Mouse (Mus musculus): Measurements from ENCODE around the gene Ube2e2.

Gene Ube2e2

DNA sequence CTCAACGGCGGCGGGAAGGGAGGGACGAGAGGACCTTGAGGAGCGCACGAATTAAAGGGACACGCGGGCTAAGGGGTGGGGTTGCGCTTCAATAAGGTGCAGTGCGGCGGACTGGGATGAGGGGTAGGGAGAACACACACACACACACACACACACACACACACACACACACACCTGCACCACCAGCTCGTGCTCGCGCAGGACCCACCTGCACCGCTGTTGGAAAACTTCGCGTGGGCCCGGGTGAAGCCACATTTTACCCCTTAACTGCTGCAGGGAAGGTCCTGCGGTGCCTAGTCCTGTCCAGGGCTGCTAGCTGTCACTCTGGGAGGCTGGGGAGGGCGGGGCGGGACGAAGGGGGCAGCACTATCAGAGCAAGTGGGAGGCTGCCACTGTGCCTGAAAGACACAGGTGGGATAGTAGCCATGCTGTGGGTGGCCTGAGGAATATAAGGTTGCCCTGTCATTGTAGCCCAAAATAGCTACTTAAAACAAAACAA lies at the start of gene Ube2e2:
Ube2e2 (minus strand) TSS at position 321 of the 499 bp plus-strand sequence.
- DNase-seq = no peak

- DNase-seq = no peak
Measured at GRCm38 (mm10) chr14:18940068-18940467, 46.0 kb upstream of the Ube2e2 start.

DNA sequence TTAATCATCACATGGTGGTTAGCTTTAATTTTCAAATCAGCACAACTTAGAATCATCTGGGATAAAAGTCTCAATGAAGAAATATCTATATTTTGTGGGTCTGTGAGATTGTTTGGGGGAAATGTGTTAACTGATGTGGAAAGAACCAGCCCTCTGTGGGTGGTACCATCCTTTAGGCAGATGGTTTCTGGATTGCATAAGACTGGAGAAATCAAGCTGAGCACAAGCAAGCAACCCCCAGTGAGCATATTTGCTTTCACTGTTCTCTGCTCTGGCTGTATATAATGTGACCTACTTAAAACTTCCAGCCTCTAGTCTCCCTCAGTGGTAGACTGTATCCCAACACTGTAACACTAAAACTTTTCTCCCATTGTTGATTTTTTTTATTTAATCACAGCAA lies 9.5 kb upstream of the Ube2e2 start:
- DNase-seq = no peak

DNA sequence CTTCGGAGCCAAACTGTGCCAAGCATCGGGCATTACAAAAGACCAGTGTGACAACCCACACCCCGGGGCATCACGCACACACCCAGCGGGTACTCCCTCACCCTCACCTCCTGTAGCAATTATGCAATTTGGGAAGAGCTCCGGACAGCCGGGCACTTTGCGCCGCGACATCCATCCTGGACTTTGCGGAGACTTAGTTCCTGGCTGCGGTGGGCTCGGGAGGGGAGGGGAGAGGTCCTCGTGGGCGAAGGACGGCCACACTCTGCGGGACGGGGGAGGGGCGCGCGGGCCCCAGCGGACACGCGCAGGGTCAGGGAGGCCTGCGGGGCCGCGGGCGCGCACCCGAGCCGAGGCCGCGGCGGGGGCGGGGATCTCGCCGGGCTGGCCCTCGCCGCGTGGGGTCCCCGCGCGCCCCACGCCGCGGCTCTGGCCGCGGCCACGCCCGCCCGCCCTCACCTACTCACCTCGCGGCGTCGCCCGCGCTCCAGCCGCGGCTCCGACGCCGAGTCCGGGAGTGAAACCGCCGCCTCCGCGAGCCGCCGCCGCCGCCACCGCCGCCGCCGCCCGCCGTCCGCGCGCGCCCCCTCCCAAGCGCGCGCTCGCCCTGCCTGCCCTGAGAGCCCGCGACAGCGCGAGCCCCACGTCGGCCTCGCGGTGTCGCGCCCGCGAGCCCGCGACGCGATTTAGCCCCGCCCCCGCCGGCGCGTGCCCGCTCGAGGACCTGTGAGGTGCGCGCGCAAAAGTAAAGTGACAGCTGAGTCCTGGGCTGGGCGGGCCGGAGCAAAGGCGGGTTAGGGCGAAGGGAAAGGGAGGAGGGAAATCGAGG lies 733 bp downstream of the Ube2e2 start:
- DNase-seq = peak; percentile 88 to 93

DNA sequence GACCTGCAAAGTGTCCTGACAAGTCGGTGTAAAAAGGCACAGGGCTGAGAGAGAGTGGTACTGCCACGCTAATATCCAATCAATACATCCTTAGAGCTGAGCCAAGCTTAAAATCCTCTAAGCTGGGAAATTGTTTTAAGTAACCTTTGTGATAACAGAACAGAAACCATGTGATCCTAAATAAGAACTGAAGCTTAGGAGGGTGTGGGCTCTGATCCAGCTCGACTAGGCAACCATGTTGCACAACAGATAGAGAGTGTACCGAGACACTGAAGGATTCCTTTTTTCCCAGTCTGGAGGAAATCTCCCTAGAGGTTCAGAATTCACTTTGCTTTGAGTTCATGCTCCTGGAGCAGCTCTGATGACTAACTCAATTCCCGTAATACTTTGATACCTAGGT lies 4.5 kb downstream of the Ube2e2 start:
- DNase-seq = no peak

DNA sequence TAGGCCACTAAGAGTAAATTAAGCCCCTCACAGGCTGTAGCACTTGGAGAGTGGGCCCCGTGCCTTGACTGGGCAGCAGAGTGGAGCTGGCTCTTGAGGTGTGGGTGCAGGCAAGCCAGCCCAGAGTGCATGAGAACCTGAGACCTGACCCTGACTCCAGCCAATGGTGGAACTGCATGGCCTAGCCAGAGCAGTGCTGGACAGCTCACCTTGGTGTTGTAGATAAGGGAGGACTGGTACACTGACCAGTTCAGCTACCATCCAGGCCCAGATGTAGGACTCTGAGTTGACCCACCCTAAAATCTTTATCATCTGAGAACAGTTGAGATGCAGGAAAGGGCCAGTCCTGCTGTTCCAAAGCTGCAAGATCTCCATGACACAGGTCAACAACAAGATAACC lies 11.6 kb downstream of the Ube2e2 start:
- no peak for DNase-seq

GRCm38 (mm10) chr14:18870716-18871115 lies 23.4 kb downstream of the Ube2e2 start:
- DNase-seq = no peak

DNA sequence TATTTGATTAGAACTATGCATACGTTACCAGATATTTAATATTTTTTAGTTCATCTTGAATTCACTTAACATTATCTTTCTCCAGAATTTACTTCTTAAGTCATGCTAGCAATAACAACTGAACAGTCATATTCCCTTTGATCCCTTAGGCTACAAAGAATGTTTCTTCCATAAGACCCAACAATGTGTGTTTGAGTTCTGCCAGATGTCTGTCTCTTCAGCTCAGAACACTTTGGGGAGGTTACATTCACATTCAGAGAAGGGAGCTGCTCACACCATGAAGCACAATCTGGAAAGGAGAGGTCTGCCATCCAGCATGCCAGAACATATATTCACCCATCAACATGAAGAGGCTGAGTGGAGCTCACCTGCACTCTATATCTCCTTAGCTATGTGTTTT lies 65.4 kb downstream of the Ube2e2 start:
- no peak for DNase-seq

DNA sequence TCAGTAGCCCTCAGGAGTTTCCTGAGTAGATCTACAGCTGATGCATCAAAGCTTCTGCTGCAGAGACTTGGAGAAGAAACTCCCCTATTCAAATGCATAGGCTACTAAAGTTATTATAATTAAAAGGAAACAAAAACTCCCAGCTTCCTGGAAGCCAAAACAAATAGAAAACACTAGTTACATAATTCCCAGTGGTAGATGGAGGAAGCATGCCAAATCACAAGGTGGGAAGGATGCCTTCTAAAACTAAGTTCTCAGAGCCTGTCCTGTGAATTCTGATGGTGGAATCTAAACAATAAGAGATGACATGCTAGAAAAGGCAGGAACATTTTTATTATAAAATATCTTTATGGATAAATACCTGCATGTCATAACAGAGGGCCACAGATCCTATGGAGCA lies 67.3 kb downstream of the Ube2e2 start:
- DNase-seq = no peak

- no peak for DNase-seq
Measured at GRCm38 (mm10) chr14:18820713-18821112, 73.4 kb downstream of the Ube2e2 start.

DNA sequence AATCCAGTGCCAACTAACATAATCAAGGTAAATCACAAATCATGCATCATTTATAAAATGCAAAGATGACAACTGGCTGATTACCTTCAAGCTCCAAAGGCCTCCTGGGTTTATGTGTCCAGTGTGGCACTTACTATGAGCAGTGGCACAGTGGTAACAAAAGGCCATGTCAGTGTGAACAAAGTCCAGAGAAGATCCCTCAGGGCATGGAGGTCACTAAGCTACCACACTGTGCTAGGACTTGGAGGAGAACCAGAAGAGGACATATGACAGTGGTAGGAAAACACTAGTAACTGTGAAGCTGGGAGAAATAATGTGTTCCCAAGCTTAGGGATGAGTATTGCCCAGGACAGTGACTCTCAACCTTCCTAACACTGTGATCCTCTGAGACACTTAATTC lies 97.2 kb downstream of the Ube2e2 start:
- DNase-seq = no peak

DNA sequence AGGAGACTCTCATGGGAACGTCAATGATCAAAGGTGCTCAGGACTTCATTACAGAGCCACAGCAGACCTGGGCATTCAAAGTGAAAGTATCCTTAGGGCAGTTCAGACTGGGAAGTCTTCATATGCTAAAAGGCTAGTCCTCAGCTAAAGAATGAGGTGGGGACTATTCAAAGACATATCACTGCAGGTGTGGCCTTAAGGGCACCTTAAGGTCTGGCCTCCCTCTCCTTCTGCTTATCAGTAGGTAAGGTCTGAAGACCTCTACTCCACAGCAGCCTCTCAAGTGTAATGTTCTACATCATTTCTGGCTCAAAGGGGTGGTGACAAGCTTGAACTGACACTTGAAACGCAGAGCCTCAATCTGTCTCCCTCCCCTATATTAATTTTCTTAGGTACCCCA lies 98.3 kb downstream of the Ube2e2 start:
- no peak for DNase-seq

DNA sequence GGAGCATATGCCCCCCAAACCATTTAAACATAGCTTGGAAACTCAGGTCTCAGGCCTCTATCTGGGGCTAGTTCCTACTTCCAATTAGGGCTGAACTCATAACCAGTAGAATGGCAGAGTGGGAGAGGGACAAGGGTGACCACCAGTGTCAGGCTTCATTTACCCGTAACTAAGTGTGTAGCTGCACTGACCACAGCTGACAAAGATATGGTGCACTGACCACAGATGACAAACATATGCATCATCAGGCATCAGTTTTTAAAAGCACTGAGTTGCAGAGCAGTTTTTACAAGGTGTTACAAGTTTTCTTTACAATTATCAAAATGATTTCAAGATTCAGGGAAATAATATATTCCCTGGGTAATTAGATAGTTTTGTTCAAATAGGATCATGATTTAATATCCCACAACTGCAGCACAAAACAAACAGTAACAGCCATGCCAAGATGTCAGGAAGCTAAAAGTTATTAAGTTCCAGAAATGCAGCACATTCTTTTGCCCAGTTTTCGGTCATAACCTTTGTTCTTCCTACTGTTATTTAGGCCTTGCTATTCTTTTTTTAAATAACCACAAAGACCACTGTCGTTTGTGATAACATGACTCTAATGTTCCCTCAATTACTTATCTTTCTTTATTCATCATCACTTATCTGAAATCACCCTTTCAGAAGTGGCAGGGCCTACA lies 114.9 kb downstream of the Ube2e2 start:
- DNase-seq = no peak

GRCm38 (mm10) chr14:18778241-18778640 lies 115.8 kb downstream of the Ube2e2 start:
- DNase-seq = no peak

- DNase-seq = no peak
Measured at GRCm38 (mm10) chr14:18776132-18776531, 117.9 kb downstream of the Ube2e2 start.

DNA sequence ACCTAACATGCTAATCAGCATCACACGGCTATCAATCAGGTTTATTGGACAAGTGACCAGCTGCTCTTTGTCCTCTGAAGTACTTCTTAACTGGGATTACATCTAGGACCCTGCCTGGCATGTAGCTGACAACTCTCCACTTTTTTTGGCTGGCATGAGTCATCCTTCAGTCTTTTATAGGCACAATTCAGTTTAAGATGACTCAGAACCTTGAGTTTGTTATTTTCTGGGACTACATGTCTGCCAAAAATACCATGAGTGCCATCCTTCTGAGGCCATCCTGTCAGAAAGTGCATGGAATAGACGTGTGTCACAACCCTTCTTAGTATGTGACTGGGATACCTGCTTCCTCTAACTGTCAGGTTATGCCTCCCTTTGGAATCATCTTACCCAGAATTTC lies 120.3 kb downstream of the Ube2e2 start:
- DNase-seq = no peak

GRCm38 (mm10) chr14:18759601-18760356 lies 134.3 kb downstream of the Ube2e2 start:
- DNase-seq = no peak

DNA sequence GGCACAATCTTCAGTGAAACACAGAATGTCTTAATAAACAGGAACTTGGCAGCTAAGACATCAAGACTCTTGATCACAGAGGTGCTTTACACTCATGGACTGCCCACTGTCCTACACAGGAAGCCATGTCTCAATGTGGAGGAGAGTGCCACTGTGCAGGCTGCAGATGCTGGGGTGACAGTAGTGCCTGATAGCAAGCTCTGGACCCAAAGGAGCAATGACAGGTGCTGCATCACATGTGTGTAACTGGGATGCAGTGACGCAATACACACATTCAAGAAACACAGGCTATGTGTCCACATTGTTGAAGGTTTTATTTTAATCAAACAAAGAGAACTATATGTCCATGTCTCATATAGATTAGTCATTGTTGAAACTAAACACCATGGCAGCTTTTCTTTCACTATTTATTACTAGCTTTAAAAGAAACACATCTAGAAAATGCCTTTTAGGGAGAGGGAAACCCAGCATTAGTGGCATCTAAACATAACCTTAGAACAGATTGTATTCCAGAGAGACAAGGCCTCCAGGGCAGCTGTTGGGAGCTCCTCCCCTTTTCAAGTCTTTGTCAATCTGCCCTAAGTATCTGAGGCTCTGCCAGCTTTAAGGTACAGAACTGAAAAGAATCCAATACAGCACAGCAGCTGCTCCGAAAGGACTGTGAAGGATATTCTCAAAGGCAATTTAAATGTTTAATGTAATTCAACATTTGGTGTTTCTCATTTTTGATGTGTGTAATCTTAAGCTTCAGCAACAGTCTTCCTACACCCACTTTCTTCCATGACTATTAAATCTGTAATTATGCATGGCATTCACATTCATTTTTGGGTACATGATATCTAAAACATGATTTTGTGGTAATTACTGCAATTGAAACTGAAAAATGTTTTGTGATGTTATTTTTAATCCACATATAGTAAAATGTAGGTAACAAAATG lies 135.2 kb downstream of the Ube2e2 start:
- no peak for DNase-seq

GRCm38 (mm10) chr14:18758003-18758402 lies 136.1 kb downstream of the Ube2e2 start:
- no peak for DNase-seq

DNA sequence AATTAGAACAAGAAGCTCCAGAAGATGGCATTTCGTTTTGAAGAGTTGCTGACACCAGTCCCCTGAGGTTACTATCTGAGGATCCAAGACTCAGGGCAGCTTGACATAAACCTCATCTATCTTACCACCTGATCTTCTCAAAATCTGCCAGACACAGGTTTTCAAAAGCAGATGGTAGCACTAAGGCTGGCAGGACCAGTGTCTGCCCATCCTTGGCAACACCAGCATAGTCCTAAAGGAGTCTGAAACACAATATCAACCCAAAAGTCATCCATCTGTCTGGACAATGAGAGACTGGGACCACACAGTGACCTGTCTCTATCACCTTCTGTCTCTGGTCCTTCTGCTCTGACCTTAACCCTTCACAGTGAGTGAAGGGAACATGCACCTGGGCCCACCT lies 138.7 kb downstream of the Ube2e2 start:
- peak in 1 of 2 experiments; percentile 9 for DNase-seq

DNA sequence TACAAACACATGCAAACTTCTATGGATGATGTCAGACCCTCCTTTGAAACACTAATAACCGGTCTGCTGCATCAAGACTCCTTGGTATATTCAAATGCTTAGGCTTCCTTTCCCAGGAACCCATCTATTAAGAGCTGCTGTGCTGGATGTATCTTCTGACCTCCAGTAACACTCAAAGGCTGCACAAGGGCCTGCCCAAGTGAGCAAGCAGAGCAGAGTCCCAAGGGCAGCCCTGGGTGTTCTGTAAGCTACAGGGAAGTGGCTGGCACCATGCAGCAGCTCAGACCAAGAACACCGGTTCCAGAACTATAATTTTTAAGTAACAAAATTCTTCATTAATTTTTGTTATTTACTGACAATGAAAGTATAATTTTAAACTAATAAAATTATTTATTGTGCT lies 139.5 kb downstream of the Ube2e2 start:
- DNase-seq = no peak

- DNase-seq = no peak
Measured at GRCm38 (mm10) chr14:18754001-18754400, 140.1 kb downstream of the Ube2e2 start.
